Mouse (Mus musculus): Measurements from ENCODE around the gene Pde1a.

- no peak for TF ChIP-seq POLR2A (IDR thresholded peaks at IDR 0.05; ENCODE audit: control insufficient read depth, low read depth, low read length)
- no peak for TF ChIP-seq CTCF (IDR thresholded peaks at IDR 0.05; ENCODE audit: control insufficient read depth, insufficient read depth, insufficient replicate concordance, low read depth, low read length)
Measured at GRCm38 (mm10) chr2:79983778-79984177, 145.5 kb downstream of the Pde1a start.

All from testis, adult 2 months (tissue).